Mouse (Mus musculus): ENCODE data around the gene 4930519G04Rik. TPM values are rescaled to one million over a fixed set of nuclear protein-coding genes. Genes with fewer than 3 reads are reported as not detected.
"Not testable (repeated sequence)": the region's sequence is repeated elsewhere in the genome, so short reads cannot be mapped to it uniquely, and the experiment has no call there.

The 4930519G04Rik gene
- polyA plus RNA-seq, 1 experiment from 2014 or later, result not detected

GRCm38 (mm10) chr5:114851565-114852236 lies 1.8 kb upstream of the 4930519G04Rik start:
- no peaks in the 10 kb centered on the region for H3K36me3 ChIP-seq (replicated peaks)
- no peaks in the 10 kb centered on the region; the same call in 1 of the 2 replicates for H3K27me3 ChIP-seq (ENCODE audit: poor library complexity, severe bottlenecking)
- H3K4me1 ChIP-seq, result no peaks in the 10 kb centered on the region
- no peak overlapping the region for H3K4me3 ChIP-seq
- 89% methylated on average over 20 of the region's 20 CpGs for WGBS
- no peak for DNase-seq (ENCODE audit: extremely low spot score, low spot score)
- H3K27ac ChIP-seq, result no peak overlapping the region
- no peaks in the 10 kb centered on the region for H3K9me3 ChIP-seq

GRCm38 (mm10) chr5:114858582-114858981 lies 5.1 kb downstream of the 4930519G04Rik start, which contains the start of gene Gm9936:
TSS of gene Gm9936 (minus strand) at chr5:114858682.
- no peaks in the 10 kb centered on the region for H3K9me3 ChIP-seq
- no peaks in the 10 kb centered on the region for H3K36me3 ChIP-seq (replicated peaks)
- H3K4me1 ChIP-seq, result peaks cover 11% of the 10 kb centered on the region
- WGBS, result 90% methylated on average over 12 of the region's 12 CpGs
- H3K27me3 ChIP-seq (ENCODE audit: poor library complexity, severe bottlenecking), result peaks cover 26% of the 10 kb centered on the region
- peak within 1 kb of the TSS; percentile 73; the same call in 1 of the 2 replicates for H3K27ac ChIP-seq
- no peak for DNase-seq (ENCODE audit: extremely low spot score, low spot score)
- peak within 1 kb of the TSS; percentile 51 for H3K4me3 ChIP-seq

GRCm38 (mm10) chr5:114859253-114859652 lies 5.8 kb downstream of the 4930519G04Rik start:
- peak; percentile 78 for DNase-seq (ENCODE audit: extremely low spot score, low spot score)
- H3K9me3 ChIP-seq, result no peaks in the 10 kb centered on the region
- peaks cover 11% of the 10 kb centered on the region for H3K4me1 ChIP-seq
- 5% methylated on average over 18 of the region's 18 CpGs for WGBS
- H3K27ac ChIP-seq, result peak overlapping the region; percentile 73; the same call in 1 of the 2 replicates
- peaks cover 26% of the 10 kb centered on the region for H3K27me3 ChIP-seq (ENCODE audit: poor library complexity, severe bottlenecking)
- no peaks in the 10 kb centered on the region for H3K36me3 ChIP-seq (replicated peaks)
- H3K4me3 ChIP-seq, result peak overlapping the region; percentile 51

- DNase-seq (ENCODE audit: extremely low spot score, low spot score), result no peak
- peaks cover 11% of the 10 kb centered on the region for H3K4me1 ChIP-seq
- peaks cover 26% of the 10 kb centered on the region for H3K27me3 ChIP-seq (ENCODE audit: poor library complexity, severe bottlenecking)
- no peak overlapping the region for H3K27ac ChIP-seq
- 86% methylated on average over 6 of the region's 6 CpGs for WGBS
- no peaks in the 10 kb centered on the region for H3K9me3 ChIP-seq
- H3K4me3 ChIP-seq, result no peak overlapping the region
- no peaks in the 10 kb centered on the region for H3K36me3 ChIP-seq (replicated peaks)
These were observed 8.3 kb downstream of the 4930519G04Rik start for GRCm38 (mm10) chr5:114861730-114862129.

- 85% methylated on average over 7 of the region's 7 CpGs for WGBS
- no peak for DNase-seq (ENCODE audit: extremely low spot score, low spot score)
- H3K27me3 ChIP-seq (ENCODE audit: poor library complexity, severe bottlenecking), result peaks cover 2% of the 10 kb centered on the region; the same call in 1 of the 2 replicates
- no peaks in the 10 kb centered on the region for H3K4me1 ChIP-seq
- no peak overlapping the region for H3K4me3 ChIP-seq
- no peak overlapping the region for H3K27ac ChIP-seq
- H3K9me3 ChIP-seq, result peaks cover 18% of the 10 kb centered on the region
- no peaks in the 10 kb centered on the region for H3K36me3 ChIP-seq (replicated peaks)
These were observed 11.3 kb downstream of the 4930519G04Rik start for GRCm38 (mm10) chr5:114864813-114865212.

- Histone ChIP-seq H3K36me3 (replicated peaks) (no peaks in the 10 kb centered on the region), H3K4me3 (no peak overlapping the region), H3K9me3 (peaks cover 18% of the 10 kb centered on the region), H3K27me3 (ENCODE audit: poor library complexity, severe bottlenecking) (no peaks in the 10 kb centered on the region), H3K4me1 (no peaks in the 10 kb centered on the region), H3K27ac (no peak overlapping the region)
- WGBS, result 90% methylated on average over 12 of the region's 12 CpGs
- DNase-seq (ENCODE audit: extremely low spot score, low spot score), result no peak
These were observed 11.8 kb downstream of the 4930519G04Rik start for GRCm38 (mm10) chr5:114865279-114865678.

- H3K4me3 ChIP-seq, result 0 out of 2 replicates have a peak overlapping the region, but pooled peaks have one; percentile 19
- 59% methylated on average over 6 of the region's 6 CpGs for WGBS
- H3K27me3 ChIP-seq (ENCODE audit: poor library complexity, severe bottlenecking), result peaks cover 15% of the 10 kb centered on the region; the same call in 1 of the 2 replicates
- no peak for DNase-seq (ENCODE audit: extremely low spot score, low spot score)
- peak overlapping the region; percentile 83 for H3K27ac ChIP-seq
- no peaks in the 10 kb centered on the region for H3K9me3 ChIP-seq
- peaks cover 42% of the 10 kb centered on the region for H3K4me1 ChIP-seq
- no peaks in the 10 kb centered on the region for H3K36me3 ChIP-seq (replicated peaks)
These were observed 22.4 kb downstream of the 4930519G04Rik start for GRCm38 (mm10) chr5:114875858-114876257.

- WGBS, result 22% methylated on average over 6 of the region's 6 CpGs
- H3K4me1 ChIP-seq, result peaks cover 42% of the 10 kb centered on the region
- H3K4me3 ChIP-seq, result 0 out of 2 replicates have a peak overlapping the region, but pooled peaks have one; percentile 19
- no peaks in the 10 kb centered on the region for H3K9me3 ChIP-seq
- peak overlapping the region; percentile 83 for H3K27ac ChIP-seq
- DNase-seq (ENCODE audit: extremely low spot score, low spot score), result peak; percentile 38
- H3K36me3 ChIP-seq (replicated peaks), result no peaks in the 10 kb centered on the region
- peaks cover 15% of the 10 kb centered on the region; the same call in 1 of the 2 replicates for H3K27me3 ChIP-seq (ENCODE audit: poor library complexity, severe bottlenecking)
These were observed 22.9 kb downstream of the 4930519G04Rik start for GRCm38 (mm10) chr5:114876331-114876730.

- Histone ChIP-seq H3K9me3 (no peaks in the 10 kb centered on the region), H3K4me3 (no peak overlapping the region), H3K27me3 (ENCODE audit: poor library complexity, severe bottlenecking) (peaks cover 15% of the 10 kb centered on the region; the same call in 1 of the 2 replicates), H3K36me3 (replicated peaks) (no peaks in the 10 kb centered on the region), H3K27ac (peak overlapping the region; percentile 83), H3K4me1 (peaks cover 42% of the 10 kb centered on the region)
- no peak for DNase-seq (ENCODE audit: extremely low spot score, low spot score)
- WGBS, result 70% methylated on average over 7 of the region's 7 CpGs
These were observed 24.0 kb downstream of the 4930519G04Rik start for GRCm38 (mm10) chr5:114877487-114877886.

- H3K27ac ChIP-seq, result peak overlapping the region; percentile 20; the same call in 1 of the 2 replicates
- 80% methylated on average over 13 of the region's 13 CpGs for WGBS
- no peaks in the 10 kb centered on the region for H3K36me3 ChIP-seq (replicated peaks)
- H3K27me3 ChIP-seq (ENCODE audit: poor library complexity, severe bottlenecking), result peaks cover 15% of the 10 kb centered on the region; the same call in 1 of the 2 replicates
- H3K4me3 ChIP-seq, result no peak overlapping the region
- peaks cover 42% of the 10 kb centered on the region for H3K4me1 ChIP-seq
- H3K9me3 ChIP-seq, result no peaks in the 10 kb centered on the region
- DNase-seq (ENCODE audit: extremely low spot score, low spot score), result no peak
These were observed 25.9 kb downstream of the 4930519G04Rik start for GRCm38 (mm10) chr5:114879399-114879798.

GRCm38 (mm10) chr5:114882319-114882718 lies 28.9 kb downstream of the 4930519G04Rik start:
- H3K36me3 ChIP-seq (replicated peaks); H3K9me3 ChIP-seq; DNase-seq (ENCODE audit: extremely low spot score, low spot score); H3K27ac ChIP-seq; H3K4me3 ChIP-seq: not testable (repeated sequence)
- peaks cover 23% of the 10 kb centered on the region for H3K4me1 ChIP-seq
- 79% methylated on average over 7 of the region's 7 CpGs for WGBS
- peaks cover 15% of the 10 kb centered on the region; the same call in 1 of the 2 replicates for H3K27me3 ChIP-seq (ENCODE audit: poor library complexity, severe bottlenecking)

GRCm38 (mm10) chr5:114883022-114883421 lies 29.6 kb downstream of the 4930519G04Rik start:
- no peaks in the 10 kb centered on the region for H3K9me3 ChIP-seq
- DNase-seq (ENCODE audit: extremely low spot score, low spot score), result no peak
- H3K27ac ChIP-seq, result no peak overlapping the region
- H3K27me3 ChIP-seq (ENCODE audit: poor library complexity, severe bottlenecking), result peaks cover 14% of the 10 kb centered on the region; the same call in 1 of the 2 replicates
- H3K4me1 ChIP-seq, result peaks cover 16% of the 10 kb centered on the region
- WGBS, result 94% methylated on average over 11 of the region's 11 CpGs
- no peak overlapping the region for H3K4me3 ChIP-seq
- H3K36me3 ChIP-seq (replicated peaks), result no peaks in the 10 kb centered on the region

GRCm38 (mm10) chr5:114886801-114887200 lies 33.3 kb downstream of the 4930519G04Rik start:
- no peak for DNase-seq (ENCODE audit: extremely low spot score, low spot score)
- no peaks in the 10 kb centered on the region for H3K36me3 ChIP-seq (replicated peaks)
- WGBS, result 90% methylated on average over 6 of the region's 6 CpGs
- H3K27ac ChIP-seq, result no peak overlapping the region
- no peaks in the 10 kb centered on the region for H3K9me3 ChIP-seq
- no peak overlapping the region for H3K4me3 ChIP-seq
- no peaks in the 10 kb centered on the region for H3K4me1 ChIP-seq
- H3K27me3 ChIP-seq (ENCODE audit: poor library complexity, severe bottlenecking), result no peaks in the 10 kb centered on the region
